Mouse (Mus musculus) mouse embryonic stem cell (cell line): Measurements from ENCODE around the gene Krtap1-3.
"Not testable (repeated sequence)": the region's sequence is repeated elsewhere in the genome, so short reads cannot be mapped to it uniquely, and the experiment has no call there.

Experiments used
- in situ Hi-C, 2 experiments: fragments of 300-500 bp; cut with MboI; formaldehyde crosslinking; loops; 1 replicate in 1 of 2; 3 replicates in 1 of 2; pipeline ENCODE4 v1.14.3; 2019 to 2020; ENCODE audit warnings: low sequenced_read_pairs in 2 of 2, low pct_unique_long_range_greater_than_20kb in 1 of 2, mixed read lengths in 1 of 2; ENCODE audit not compliant: unreplicated experiment in 1 of 2

Krtap1-3 gene

GRCm38 (mm10) chr11:99590981-99591380, at the start of gene Krtap1-3:
Krtap1-3 (minus strand) TSS chr11:99591339.
- in situ Hi-C loops: no loop called here

DNA sequence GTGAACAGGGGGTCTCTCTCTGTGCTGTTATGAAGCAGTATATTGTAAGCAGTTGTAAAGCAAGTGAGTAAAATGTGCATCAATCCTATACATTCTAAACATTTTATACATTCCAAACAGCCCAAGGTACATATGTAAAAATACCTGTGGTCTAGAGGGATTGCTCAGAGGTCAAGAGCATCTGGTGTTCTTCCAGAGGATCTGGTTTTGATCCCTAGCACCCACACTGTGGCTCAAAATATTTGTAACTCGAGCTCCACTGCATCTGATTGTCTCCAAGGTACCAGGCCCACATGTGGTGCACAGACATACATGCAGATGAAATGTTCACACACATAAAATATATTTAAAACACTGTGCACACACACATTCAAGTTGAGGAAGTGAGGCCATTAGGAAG, 49.8 kb upstream of the Krtap1-3 start:
- in situ Hi-C loops: no loop called here

GRCm38 (mm10) chr11:99637086-99637485, 45.9 kb upstream of the Krtap1-3 start:
- in situ Hi-C loops: no loop called here

DNA sequence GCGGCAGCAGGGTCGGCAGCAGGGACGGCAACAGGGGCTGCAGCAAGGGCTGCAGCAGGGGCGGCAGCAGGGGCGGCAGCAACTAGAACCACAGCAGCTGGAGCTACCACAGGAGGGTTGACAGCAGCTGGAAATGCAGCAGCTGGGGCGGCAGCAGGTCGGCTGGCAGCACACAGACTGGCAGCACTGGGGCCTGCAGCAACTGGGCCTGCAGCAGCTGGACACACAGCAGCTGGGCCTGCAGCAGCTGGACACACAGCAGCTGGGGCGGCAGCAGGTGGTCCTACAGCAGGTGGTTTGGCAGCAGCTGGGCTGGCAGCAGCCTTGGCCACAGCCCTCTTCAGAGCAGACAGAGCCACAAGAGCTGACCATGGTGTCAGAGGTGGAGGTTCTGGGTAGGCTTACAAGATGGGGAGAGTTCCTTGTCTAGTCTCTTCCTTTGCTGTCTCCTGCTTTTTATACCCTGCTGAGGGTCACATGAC, 43.6 kb upstream of the Krtap1-3 start, which contains the start of gene Krtap4-2:
TSS of gene Krtap4-2 (minus strand) at position 432 of the 482 bp plus-strand sequence.
- in situ Hi-C loops: no loop called here

GRCm38 (mm10) chr11:99633293-99633692, 42.2 kb upstream of the Krtap1-3 start:
- in situ Hi-C loops: no loop called here

DNA sequence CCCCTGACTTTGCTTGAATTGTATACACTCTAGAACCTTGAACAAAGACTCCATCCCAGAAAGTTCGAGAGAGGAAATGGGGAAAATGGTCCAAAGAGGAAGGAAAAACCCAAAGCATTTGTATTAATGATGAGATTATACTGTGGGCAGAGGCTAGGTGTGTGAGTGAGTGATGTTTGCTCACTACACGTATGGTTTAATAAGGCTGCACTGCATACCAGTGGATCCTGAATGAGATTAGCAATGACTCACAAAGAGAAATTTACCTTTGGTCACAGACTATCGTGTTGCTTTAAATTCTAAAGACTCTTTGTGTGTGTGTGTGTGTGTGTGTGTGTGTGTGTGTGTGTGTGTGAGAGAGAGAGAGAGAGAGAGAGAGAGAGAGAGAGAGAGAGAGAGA, 39.8 kb upstream of the Krtap1-3 start:
- in situ Hi-C loops: no loop called here

DNA sequence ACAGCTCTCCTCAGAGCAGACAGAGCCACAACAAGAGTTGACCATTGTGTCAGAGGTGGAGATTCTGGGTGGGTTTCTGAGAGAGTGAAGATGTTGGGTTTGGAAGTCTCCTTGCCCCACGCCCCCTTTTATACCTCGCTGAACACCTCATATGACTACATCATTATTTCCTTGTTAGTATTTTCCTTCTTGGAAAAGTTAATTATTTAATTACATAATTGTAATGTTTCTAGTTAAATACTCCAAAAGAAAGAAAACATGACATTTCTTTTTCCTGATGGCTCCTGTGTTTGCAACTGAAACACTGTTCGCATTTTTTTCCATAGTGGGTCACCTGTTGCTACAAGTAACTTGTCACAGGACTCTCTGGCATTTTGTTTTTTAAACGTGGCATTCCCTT, 37.0 kb upstream of the Krtap1-3 start, which contains the start of gene Krtap4-1:
TSS of gene Krtap4-1 (minus strand) at position 101 of the 400 bp plus-strand sequence.
- in situ Hi-C loops: no loop called here

DNA sequence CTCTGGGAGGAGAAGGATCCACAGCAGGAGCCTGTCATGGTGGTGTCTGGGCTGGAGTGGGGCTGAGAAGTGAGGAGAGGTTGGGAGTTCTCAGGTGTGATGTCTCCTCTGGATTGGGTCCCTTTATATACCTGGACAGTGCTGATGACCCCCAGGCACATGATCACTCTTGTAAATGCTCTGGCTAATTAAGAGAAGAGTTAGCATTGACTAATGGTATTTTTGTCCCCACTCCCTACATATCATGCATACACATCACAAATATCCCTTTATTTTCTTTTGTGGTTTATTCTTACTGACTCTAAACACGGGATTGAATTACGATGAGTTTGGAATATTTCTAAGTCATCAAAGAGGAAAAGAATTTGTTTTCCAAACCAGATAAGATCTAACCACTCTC, 29.2 kb upstream of the Krtap1-3 start, which contains the start of gene Gm11562:
TSS of gene Gm11562 (minus strand) at position 101 of the 400 bp plus-strand sequence.
- in situ Hi-C loops: no loop called here

- in situ Hi-C loops: no loop called here
Measured at GRCm38 (mm10) chr11:99614796-99615363, 23.7 kb upstream of the Krtap1-3 start, which contains the start of gene Krtap2-4. Krtap2-4 (minus strand) TSS chr11:99614846.

- in situ Hi-C loops: not testable (repeated sequence)
Measured at GRCm38 (mm10) chr11:99610089-99610488, 18.9 kb upstream of the Krtap1-3 start, which contains the start of gene Gm11937. Gm11937 (minus strand) TSS chr11:99610189.

- in situ Hi-C loops: no loop called here
Measured at GRCm38 (mm10) chr11:99609126-99609525, 18.0 kb upstream of the Krtap1-3 start.

DNA sequence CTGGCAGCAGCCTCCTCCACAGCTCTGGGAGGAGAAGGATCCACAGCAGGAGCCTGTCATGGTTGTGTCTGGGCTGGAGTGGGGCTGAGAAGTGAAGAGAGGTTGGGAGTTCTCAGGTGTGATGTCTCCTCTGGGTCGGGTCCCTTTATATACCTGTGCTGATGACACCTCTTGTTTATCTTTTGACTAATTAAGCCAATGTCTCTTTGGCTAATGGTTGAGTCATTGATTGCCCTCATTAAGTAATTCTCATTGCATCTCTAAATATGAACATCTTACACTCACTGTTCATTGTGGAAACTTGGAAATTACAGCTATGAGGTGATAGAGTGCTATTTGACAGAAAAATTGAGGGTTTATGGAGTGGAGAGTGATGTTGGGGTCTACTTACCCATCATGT, 12.1 kb upstream of the Krtap1-3 start, which contains the start of gene Gm11938:
TSS of gene Gm11938 (minus strand) at position 101 of the 400 bp plus-strand sequence.
- in situ Hi-C loops: not testable (repeated sequence)

GRCm38 (mm10) chr11:99597742-99598141, 6.6 kb upstream of the Krtap1-3 start, which contains the start of gene Krtap9-3:
Krtap9-3 (minus strand) TSS chr11:99598105.
- in situ Hi-C loops: not testable (repeated sequence)

DNA sequence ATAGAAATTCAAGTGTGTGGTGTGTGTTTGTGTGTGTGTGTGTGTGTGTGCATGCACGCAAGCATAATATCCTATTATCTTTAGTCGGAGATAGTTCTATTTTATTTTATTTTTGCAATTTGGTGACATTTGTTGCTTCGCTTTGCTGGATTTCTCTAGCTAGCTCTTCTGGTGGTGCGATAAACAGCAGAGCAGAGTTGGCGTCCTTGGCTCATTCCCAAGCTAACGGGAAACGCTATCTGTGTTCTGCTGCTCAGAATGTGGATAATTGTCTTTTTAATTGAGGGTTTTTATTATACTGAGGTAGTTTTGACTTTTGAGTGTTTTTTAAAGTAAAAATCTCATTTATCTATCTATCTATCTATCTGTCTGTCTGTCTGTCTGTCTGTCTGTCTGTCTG, 6.0 kb downstream of the Krtap1-3 start:
- in situ Hi-C loops: no loop called here

DNA sequence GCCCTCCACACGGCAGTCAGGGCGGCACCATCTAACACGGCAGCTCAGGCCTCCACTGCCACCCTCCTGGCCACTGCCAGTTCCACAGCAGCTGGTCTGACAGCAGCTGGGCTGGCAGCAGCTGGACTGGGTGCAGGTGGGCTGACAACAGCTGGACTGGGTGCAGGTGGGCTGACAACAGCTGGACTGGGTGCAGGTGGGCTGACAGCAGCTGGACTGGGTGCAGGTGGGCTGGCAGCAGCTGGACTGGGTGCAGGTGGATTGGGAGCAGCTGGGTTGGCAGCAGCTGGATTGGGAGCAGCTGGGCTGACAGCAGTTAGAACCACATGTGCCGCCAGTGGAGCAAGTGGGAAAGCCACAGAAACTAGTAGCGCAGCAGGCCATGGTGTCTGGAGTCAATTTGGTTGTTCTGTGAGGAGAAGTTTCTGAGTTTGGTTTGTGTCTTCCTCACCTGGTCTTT, 7.9 kb downstream of the Krtap1-3 start, which contains the start of gene Krtap1-4:
TSS of gene Krtap1-4 (minus strand) at position 410 of the 460 bp plus-strand sequence.
- in situ Hi-C loops: no loop called here

DNA sequence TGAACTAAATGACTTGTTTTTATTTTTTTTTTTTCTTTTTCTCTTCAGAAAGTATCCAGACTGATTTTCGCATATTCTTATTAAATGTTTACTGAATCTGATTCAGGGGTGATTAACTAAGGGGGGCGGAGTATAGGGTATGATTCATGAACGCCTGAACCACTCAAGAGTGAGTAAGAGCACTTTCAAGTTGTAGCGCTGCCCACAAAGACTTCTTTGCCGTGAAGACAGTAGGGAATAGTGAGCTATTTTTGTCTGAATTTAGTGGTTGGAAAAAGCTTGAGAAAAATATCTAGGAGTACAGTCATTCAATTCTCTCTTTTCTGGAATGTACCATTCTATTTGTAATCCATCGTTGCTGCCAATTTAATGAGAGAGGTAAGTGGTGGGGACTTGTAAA, 9.6 kb downstream of the Krtap1-3 start:
- in situ Hi-C loops: no loop called here

- in situ Hi-C loops: no loop called here
Measured at GRCm38 (mm10) chr11:99581051-99581450, 10.1 kb downstream of the Krtap1-3 start.

GRCm38 (mm10) chr11:99580636-99581035, 10.5 kb downstream of the Krtap1-3 start, which contains the start of gene Krtap1-5:
Krtap1-5 (minus strand) TSS chr11:99581016.
- in situ Hi-C loops: no loop called here

DNA sequence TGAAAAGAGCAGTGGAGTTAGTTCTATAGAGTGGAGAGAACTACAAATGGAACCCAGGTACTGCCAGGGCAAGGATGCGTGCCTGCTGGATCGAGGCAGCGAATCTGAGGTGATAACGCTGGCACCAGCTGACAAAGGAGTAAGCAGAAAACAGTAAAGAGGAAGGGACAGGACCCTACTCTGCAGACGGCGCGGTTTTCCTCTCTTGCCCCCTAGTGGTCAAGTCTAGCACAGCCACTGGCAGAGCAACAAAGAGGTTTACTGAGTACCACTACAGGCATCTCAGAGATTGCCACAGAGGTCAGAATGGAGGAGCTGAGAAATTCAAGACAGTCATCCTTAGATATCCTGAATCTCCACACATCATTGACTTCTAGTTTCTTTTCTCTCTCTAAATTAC, 17.0 kb downstream of the Krtap1-3 start:
- in situ Hi-C loops: no loop called here

DNA sequence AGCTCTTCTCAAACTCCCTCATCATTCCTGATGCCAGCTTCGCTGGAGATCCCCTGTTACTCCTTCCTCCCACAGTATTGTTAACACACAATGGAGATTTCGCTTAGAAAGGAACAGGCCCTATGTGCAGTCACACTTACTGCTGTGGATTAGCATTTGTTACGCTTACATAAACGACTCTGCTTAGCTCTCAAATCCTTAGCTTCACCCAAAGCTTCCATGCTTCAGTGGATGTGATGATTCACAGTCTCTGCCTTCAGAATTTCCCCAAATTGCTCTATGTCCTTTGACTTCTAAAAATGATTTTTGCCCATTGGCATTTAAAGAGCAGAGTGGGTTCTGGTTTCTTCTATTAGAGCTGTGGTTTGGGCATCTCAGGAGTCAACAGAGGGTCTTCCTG, 18.0 kb downstream of the Krtap1-3 start:
- in situ Hi-C loops: no loop called here
